Mouse (Mus musculus) lung, postnatal 0 days (tissue): ENCODE measurements around the gene Trpc6. TPM values are rescaled to one million over a fixed set of nuclear protein-coding genes. Genes with fewer than 3 reads are reported as not detected.
A peak's percentile ranks its signal among the peaks of the same experiment; 100 is the strongest.

Experiments
- ATAC-seq: fragments of 200-750 bp; cut with Nextera tagmentation; 2 replicates; pipeline ENCODE4 v1.8.0; 2017; ENCODE audit warnings: moderate library complexity
- DNase-seq: peaks from one replicate; pipeline ENCODE4 v3.0.0-alpha.2; 2016; ENCODE audit warnings: low spot score
- H3K27ac ChIP-seq: fragments of 300-500 bp; sonication (generic); 2 replicates; pipeline ENCODE4 v1.5.1; 2014; ENCODE audit warnings: antibody characterized with exemption, mild to moderate bottlenecking, low read length, mixed read lengths
- H3K27me3 ChIP-seq: fragments of 300-500 bp; sonication (generic); replicated peaks from 2 replicates; pipeline ENCODE4 v1.6.1; 2014; ENCODE audit warnings: low read length, mixed read lengths; ENCODE audit not compliant: insufficient read depth
- H3K36me3 ChIP-seq: fragments of 300-500 bp; sonication (generic); 2 replicates; pipeline ENCODE4 v1.6.1; 2014; ENCODE audit warnings: low read length, mixed read lengths; ENCODE audit not compliant: insufficient read depth
- H3K4me1 ChIP-seq: fragments of 300-500 bp; sonication (generic); 2 replicates; pipeline ENCODE4 v1.6.1; 2014; ENCODE audit warnings: antibody characterized with exemption, low read depth, low read length, mixed read lengths; ENCODE audit not compliant: insufficient read depth
- H3K4me2 ChIP-seq: fragments of 300-500 bp; sonication (generic); replicated peaks from 2 replicates; pipeline ENCODE4 v1.6.1; 2014; ENCODE audit warnings: low read depth, mild to moderate bottlenecking, low read length, moderate library complexity, mixed read lengths
- H3K4me3 ChIP-seq: fragments of 300-500 bp; sonication (generic); 2 replicates; pipeline ENCODE4 v1.5.1; 2014; ENCODE audit warnings: low read depth, low read length
- H3K9ac ChIP-seq: fragments of 300-500 bp; sonication (generic); replicated peaks from 2 replicates; pipeline ENCODE4 v1.6.1; 2014; ENCODE audit warnings: low read depth, mild to moderate bottlenecking
- H3K9me3 ChIP-seq: fragments of 300-500 bp; sonication (generic); 2 replicates; pipeline ENCODE4 v1.6.1; 2016; ENCODE audit warnings: low read length, mixed read lengths
- CTCF ChIP-seq: IDR thresholded peaks from 2 replicates; pipeline ENCODE4 v1.5.1; 2016; ENCODE audit warnings: antibody characterized with exemption, mild to moderate bottlenecking
- EP300 ChIP-seq: IDR thresholded peaks from 2 replicates; pipeline ENCODE4 v1.6.1; 2016; ENCODE audit warnings: antibody characterized with exemption, mild to moderate bottlenecking, control low read depth
- WGBS: fragments of 180-500 bp; shearing (Covaris S2); extraction: QIAGEN DNeasy Blood & Tissue Kit; methylation state at CpG from one replicate; pipeline ENCODE4 v1.1.7; 2014; 5-methylcytosine and 5-hydroxymethylcytosine counted together
- polyA plus RNA-seq: library from polyadenylated mRNA; unstranded; fragments of >200 nt; fragmentation: Nextera tagmentation; extraction: Ambion mirVana; gene quantifications from 2 replicates; pipeline ENCODE4 v1.2.1, GENCODE M21; 2015

The Trpc6 gene
- polyA plus RNA-seq = 11.6 and 13.3 TPM in 2 replicates

DNA sequence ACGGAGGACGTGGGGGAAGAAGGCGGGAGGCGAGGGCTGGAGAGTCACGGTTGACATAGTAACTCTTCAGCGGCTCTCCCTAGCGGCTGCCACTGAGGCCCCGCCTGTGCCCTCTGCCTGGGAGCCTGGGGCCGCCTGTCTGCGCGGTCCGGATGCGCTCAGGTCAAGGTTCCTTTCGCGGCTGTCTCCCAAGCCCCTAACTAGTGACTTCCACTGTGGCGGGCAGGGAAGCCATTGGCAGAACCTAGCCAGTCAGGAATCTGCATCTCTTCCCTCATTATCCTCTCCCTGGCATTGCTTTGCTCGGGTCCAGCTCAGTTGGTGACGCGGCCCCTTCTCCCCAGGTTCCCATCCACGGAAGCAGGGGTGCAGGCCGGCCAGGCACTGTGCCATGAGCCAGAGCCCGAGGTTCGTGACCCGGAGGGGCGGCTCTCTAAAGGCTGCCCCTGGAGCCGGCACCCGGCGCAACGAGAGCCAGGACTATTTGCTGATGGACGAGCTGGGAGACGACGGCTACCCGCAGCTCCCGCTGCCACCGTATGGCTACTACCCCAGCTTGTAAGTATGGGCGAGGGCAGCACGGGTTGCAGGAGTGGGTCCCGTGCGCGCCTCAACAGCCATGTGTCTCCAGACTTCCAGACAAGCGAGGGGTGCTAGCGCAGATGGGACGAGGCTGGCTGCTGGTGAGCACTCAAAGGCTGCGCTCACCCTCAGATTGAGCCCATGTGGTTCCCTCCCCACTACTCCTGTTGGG is at the start of gene Trpc6:
Gene Trpc6 (plus strand): TSS at position 102 of the 754 bp plus-strand sequence.
- Histone ChIP-seq H3K4me1 (no peaks in the 10 kb centered on the region), H3K27ac (0 out of 2 replicates have a peak within 1 kb of the TSS, but pooled peaks have one; percentile 26), H3K36me3 (no peaks in the 10 kb centered on the region), H3K4me2 (peak within 1 kb of the TSS; percentile 63), H3K4me3 (peak within 1 kb of the TSS; percentile 34), H3K9ac (peak within 1 kb of the TSS; percentile 29; the same call in 1 of the 2 replicates), H3K27me3 (no peaks in the 10 kb centered on the region), H3K9me3 (no peaks in the 10 kb centered on the region)
- TF ChIP-seq EP300 (no peak), CTCF (no peak)
- ATAC-seq (peak; percentile 93), DNase-seq (peak; percentile 60)
- WGBS = 1% methylated on average over 43 of the region's 44 CpGs

DNA sequence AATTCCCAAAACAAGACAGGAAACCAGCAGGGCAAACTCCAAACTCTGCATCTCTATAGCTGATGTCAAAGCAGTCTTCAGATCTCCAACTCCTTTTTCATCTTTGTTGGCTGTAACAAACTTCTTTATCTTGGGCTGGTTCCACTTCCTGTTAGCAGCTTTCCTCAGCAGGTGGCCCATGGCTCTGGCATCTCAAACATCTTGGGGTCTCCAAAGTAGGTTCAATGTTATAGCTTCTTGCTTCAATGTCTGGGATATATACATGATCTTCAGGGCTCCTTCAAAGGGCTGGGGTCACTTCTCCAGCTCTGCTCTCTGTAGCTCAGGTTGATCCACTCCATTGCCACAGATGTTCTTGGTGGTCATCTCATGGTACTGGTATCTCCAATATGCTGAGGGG is 23.0 kb upstream of the Trpc6 start:
- Histone ChIP-seq H3K9ac (no peak overlapping the region), H3K9me3 (no peaks in the 10 kb centered on the region), H3K36me3 (no peaks in the 10 kb centered on the region), H3K4me1 (no peaks in the 10 kb centered on the region), H3K4me3 (no peak overlapping the region), H3K27ac (no peak overlapping the region), H3K4me2 (no peak overlapping the region), H3K27me3 (no peaks in the 10 kb centered on the region)
- DNase-seq (no peak), ATAC-seq (no peak)
- TF ChIP-seq EP300 = no peak
- TF ChIP-seq CTCF = no peak

DNA sequence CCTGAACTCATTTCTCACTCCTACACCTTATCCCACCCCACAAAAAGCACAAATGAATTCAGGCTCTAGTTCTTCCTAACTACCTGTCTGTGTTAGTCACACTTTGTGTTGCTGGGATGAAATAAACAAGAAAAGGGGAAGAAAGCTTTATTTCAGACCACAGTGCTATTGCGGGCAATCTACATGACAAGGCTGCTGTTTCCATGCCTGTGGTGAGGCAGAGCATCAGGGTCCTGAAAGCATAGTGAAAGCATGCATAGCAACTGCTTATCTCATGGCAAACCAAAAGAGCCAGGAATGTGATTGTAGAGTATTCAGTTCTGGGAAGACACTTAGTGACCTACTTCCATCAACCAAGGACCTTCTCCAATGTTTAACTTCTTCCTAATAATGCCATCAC is 10.3 kb upstream of the Trpc6 start:
- H3K27ac ChIP-seq = no peak overlapping the region
- ATAC-seq (no peak), DNase-seq (no peak)
- H3K36me3 ChIP-seq = no peaks in the 10 kb centered on the region
- TF ChIP-seq CTCF (no peak), EP300 (no peak)
- H3K4me2 ChIP-seq = no peak overlapping the region
- no peaks in the 10 kb centered on the region for H3K9me3 ChIP-seq
- H3K9ac ChIP-seq = no peak overlapping the region
- 88% methylated on average over 1 of the region's 1 CpGs for WGBS
- H3K4me1 ChIP-seq = no peaks in the 10 kb centered on the region
- no peaks in the 10 kb centered on the region for H3K27me3 ChIP-seq
- no peak overlapping the region for H3K4me3 ChIP-seq

DNA sequence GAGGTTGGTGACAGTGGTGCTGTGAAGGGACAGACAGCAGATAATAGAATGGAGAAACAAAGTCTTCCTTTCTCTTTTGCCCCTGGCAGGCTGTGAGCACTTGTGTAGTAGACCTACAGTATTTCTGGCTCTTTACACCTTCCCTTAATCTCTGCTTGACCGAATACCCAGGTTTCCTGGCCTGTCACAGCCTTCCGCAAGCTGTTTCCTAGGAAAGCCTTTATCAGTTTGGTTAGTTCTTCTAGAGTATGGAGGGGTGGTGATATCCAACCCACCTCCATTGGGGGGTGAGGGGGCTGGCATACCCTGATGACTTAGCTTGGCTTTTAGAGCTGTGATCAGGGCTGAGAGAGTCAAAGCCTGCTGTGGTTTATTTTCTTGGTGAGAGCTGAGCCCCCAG is 1.3 kb downstream of the Trpc6 start:
- Histone ChIP-seq H3K27ac (no peak overlapping the region), H3K27me3 (no peaks in the 10 kb centered on the region), H3K4me2 (no peak overlapping the region), H3K9me3 (no peaks in the 10 kb centered on the region), H3K4me3 (0 out of 2 replicates have a peak overlapping the region, but pooled peaks have one; percentile 34), H3K4me1 (no peaks in the 10 kb centered on the region), H3K36me3 (no peaks in the 10 kb centered on the region), H3K9ac (no peak overlapping the region)
- 61% methylated on average over 2 of the region's 2 CpGs for WGBS
- no peak for ATAC-seq
- TF ChIP-seq EP300 (no peak), CTCF (no peak)
- no peak for DNase-seq

DNA sequence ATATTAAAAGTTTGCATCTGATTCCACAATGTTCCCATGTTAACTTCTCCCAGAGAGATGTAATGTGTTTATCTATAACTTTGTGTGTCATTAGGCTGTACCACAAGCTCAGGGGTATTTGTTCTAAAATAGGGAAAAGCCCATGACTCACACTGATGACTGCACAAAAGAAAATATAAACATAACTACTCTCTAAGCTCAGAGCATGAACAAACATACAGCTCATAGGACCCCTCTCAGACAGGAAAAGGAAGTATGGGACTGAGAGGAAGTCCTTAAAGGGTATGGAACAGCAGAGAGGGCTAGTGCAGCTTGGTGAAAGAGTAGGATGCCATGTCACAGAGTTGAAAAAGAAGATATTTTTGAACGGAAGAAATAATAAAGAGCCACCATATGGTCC is 14.6 kb downstream of the Trpc6 start:
- Histone ChIP-seq H3K4me2 (no peak overlapping the region), H3K4me3 (no peak overlapping the region), H3K27me3 (no peaks in the 10 kb centered on the region), H3K36me3 (no peaks in the 10 kb centered on the region), H3K4me1 (no peaks in the 10 kb centered on the region), H3K27ac (no peak overlapping the region), H3K9ac (no peak overlapping the region), H3K9me3 (no peaks in the 10 kb centered on the region)
- DNase-seq = peak; percentile 36
- peak; percentile 74 for ATAC-seq
- WGBS = 59% methylated on average over 1 of the region's 1 CpGs
- TF ChIP-seq CTCF (no peak), EP300 (no peak)

DNA sequence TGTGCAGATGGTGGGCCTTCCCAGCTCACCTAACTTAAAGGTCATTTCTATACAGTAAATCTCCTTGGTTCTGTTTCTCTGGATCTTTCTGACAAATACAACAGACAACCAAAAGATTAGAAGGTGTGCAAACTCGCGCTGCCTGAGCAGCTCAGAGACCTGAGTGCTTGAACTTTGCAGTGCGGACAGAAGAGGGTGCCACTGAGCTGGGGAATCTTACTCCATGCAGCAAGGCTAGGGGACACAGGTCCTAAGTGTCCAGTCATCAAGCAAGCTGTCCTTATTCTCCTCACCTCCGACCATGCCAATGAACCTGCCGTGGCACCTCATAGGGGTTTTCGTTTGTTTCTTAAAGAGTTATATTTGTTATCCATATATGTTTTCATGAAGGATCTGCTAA is 48.7 kb downstream of the Trpc6 start:
- Histone ChIP-seq H3K9me3 (no peaks in the 10 kb centered on the region), H3K4me1 (no peaks in the 10 kb centered on the region), H3K36me3 (no peaks in the 10 kb centered on the region), H3K27me3 (no peaks in the 10 kb centered on the region), H3K9ac (no peak overlapping the region), H3K27ac (no peak overlapping the region), H3K4me3 (no peak overlapping the region), H3K4me2 (no peak overlapping the region)
- WGBS = 38% methylated on average over 6 of the region's 6 CpGs
- DNase-seq (no peak), ATAC-seq (no peak)
- TF ChIP-seq CTCF (peak; percentile 37), EP300 (no peak)
